Mouse (Mus musculus) ES-Bruce4 (cell line): ENCODE results near the gene Larp1. TPM values are rescaled to one million over a fixed set of nuclear protein-coding genes. Genes with fewer than 3 reads are reported as not detected.

Source experiments
- H3K27ac ChIP-seq: 2 replicates; pipeline ENCODE4 v1.5.1; 2012; ENCODE audit warnings: low read length, inconsistent platforms; ENCODE audit not compliant: insufficient read depth
- H3K27me3 ChIP-seq: 2 replicates; pipeline ENCODE4 v1.6.1; 2012; ENCODE audit warnings: mild to moderate bottlenecking, low read length, inconsistent platforms; ENCODE audit not compliant: control insufficient read depth, poor library complexity, insufficient read depth, severe bottlenecking
- H3K36me3 ChIP-seq: 2 replicates; pipeline ENCODE4 v1.6.1; 2012; ENCODE audit warnings: inconsistent platforms, mild to moderate bottlenecking, low read length, moderate library complexity; ENCODE audit not compliant: control insufficient read depth, poor library complexity, insufficient read depth, severe bottlenecking
- H3K4me1 ChIP-seq: one replicate; pipeline ENCODE4 v1.8.1; 2011; ENCODE audit warnings: low read length; ENCODE audit not compliant: control insufficient read depth, insufficient read depth
- H3K4me3 ChIP-seq: 2 replicates; pipeline ENCODE4 v1.5.1; 2011; ENCODE audit warnings: low read depth, mild to moderate bottlenecking, low read length
- H3K9ac ChIP-seq: 2 replicates; pipeline ENCODE4 v1.6.1; 2012; ENCODE audit warnings: low read depth, mild to moderate bottlenecking, inconsistent platforms; ENCODE audit not compliant: poor library complexity, severe bottlenecking
- H3K9me3 ChIP-seq: replicated peaks from 2 replicates; pipeline ENCODE4 v1.6.1; 2012; ENCODE audit warnings: mild to moderate bottlenecking, low read length, inconsistent platforms; ENCODE audit not compliant: control insufficient read depth, poor library complexity, insufficient read depth, severe bottlenecking
- CTCF ChIP-seq: IDR thresholded peaks from one replicate; pipeline ENCODE4 v1.8.1; 2011; ENCODE audit warnings: low read depth, low read length
- EP300 ChIP-seq: IDR thresholded peaks from 2 replicates; pipeline ENCODE4 v1.6.1; 2011; ENCODE audit warnings: low read depth, low read length; ENCODE audit not compliant: insufficient read depth
- POLR2A ChIP-seq: IDR thresholded peaks from one replicate; pipeline ENCODE4 v1.8.1; 2011; ENCODE audit warnings: low read length; ENCODE audit not compliant: insufficient read depth
- polyA plus RNA-seq: library from polyadenylated mRNA; stranded (reverse); fragments of >200 nt; gene quantifications from 2 replicates; pipeline ENCODE4 v1.2.4, GENCODE M21; 2011; ENCODE audit warnings: low read depth; ENCODE audit not compliant: missing spikeins, insufficient read depth, insufficient read length

Larp1 gene
- polyA plus RNA-seq, 1 experiment = 164 TPM

- TF ChIP-seq EP300 (no peak), POLR2A (no peak), CTCF (no peak)
- no peak overlapping the region for H3K9ac ChIP-seq
- no peaks in the 10 kb centered on the region for H3K27me3 ChIP-seq
- H3K9me3 ChIP-seq = no peaks in the 10 kb centered on the region
- no peak overlapping the region for H3K4me3 ChIP-seq
- H3K4me1 ChIP-seq = peaks cover 5% of the 10 kb centered on the region
- peak overlapping the region; percentile 26 for H3K27ac ChIP-seq
- no peaks in the 10 kb centered on the region for H3K36me3 ChIP-seq
Measured at GRCm38 (mm10) chr11:57986456-57986855, 22.4 kb upstream of the Larp1 start.

DNA sequence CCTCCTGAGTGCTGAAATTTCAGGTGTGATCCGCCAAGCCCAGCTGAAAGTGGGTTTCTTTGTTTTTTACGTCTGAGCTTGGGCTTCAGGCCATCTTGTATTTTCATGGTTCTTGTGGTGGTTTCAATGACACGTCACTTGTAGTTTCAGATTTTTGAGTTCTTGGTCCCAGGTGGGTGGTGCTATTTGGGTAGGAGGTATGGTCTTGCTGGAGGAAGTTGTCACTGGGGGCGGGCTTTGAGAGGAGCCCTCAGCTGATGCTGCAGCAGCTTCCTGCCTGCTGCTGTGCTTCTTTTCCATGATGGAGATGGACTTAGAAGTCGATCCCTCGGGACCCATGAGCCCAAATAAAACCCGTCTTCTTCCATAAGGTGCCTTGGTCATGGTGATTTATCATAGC, 22.0 kb upstream of the Larp1 start:
- Histone ChIP-seq H3K36me3 (no peaks in the 10 kb centered on the region), H3K4me3 (no peak overlapping the region), H3K4me1 (peaks cover 5% of the 10 kb centered on the region), H3K9ac (no peak overlapping the region), H3K27me3 (no peaks in the 10 kb centered on the region), H3K27ac (no peak overlapping the region), H3K9me3 (no peaks in the 10 kb centered on the region)
- TF ChIP-seq EP300 (no peak), POLR2A (no peak), CTCF (no peak)

- no peak overlapping the region; the same call in 1 of the 2 replicates for H3K9ac ChIP-seq
- no peak overlapping the region for H3K27ac ChIP-seq
- no peaks in the 10 kb centered on the region for H3K9me3 ChIP-seq
- TF ChIP-seq POLR2A = no peak
- TF ChIP-seq CTCF = no peak
- TF ChIP-seq EP300 = no peak
- no peaks in the 10 kb centered on the region for H3K36me3 ChIP-seq
- no peak overlapping the region for H3K4me3 ChIP-seq
- no peaks in the 10 kb centered on the region for H3K4me1 ChIP-seq
- no peaks in the 10 kb centered on the region for H3K27me3 ChIP-seq
Measured at GRCm38 (mm10) chr11:57998168-57998567, 10.7 kb upstream of the Larp1 start.

DNA sequence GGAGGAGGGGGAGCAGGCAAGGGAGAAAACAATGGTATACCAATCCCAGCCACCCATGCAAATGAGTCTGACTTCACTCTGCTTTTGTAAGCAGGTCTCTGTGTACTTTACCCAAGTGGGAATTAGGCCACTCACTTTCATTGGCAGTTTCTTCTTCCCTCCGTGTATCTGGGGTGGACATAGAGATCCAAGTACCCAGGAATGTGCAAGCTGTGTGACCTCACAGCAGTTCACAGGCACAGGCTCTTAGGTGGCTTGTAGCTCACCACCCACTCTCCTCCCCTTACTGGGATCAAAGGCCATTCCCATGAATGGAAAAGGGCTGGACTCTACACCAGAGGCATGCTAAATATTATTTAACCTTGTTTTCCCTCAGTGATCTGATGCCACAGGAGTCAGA, 10.0 kb upstream of the Larp1 start:
- no peak overlapping the region for H3K27ac ChIP-seq
- no peak overlapping the region for H3K9ac ChIP-seq
- H3K36me3 ChIP-seq = no peaks in the 10 kb centered on the region
- H3K27me3 ChIP-seq = no peaks in the 10 kb centered on the region
- no peaks in the 10 kb centered on the region for H3K9me3 ChIP-seq
- TF ChIP-seq POLR2A (no peak), CTCF (no peak), EP300 (no peak)
- no peaks in the 10 kb centered on the region for H3K4me1 ChIP-seq
- H3K4me3 ChIP-seq = no peak overlapping the region

GRCm38 (mm10) chr11:58003126-58003525, 5.7 kb upstream of the Larp1 start:
- Histone ChIP-seq H3K4me1 (no peaks in the 10 kb centered on the region), H3K27ac (no peak overlapping the region), H3K36me3 (no peaks in the 10 kb centered on the region), H3K27me3 (no peaks in the 10 kb centered on the region), H3K4me3 (no peak overlapping the region), H3K9ac (no peak overlapping the region), H3K9me3 (no peaks in the 10 kb centered on the region)
- TF ChIP-seq POLR2A (no peak), EP300 (no peak), CTCF (no peak)

GRCm38 (mm10) chr11:58003734-58004133, 5.1 kb upstream of the Larp1 start:
- no peak overlapping the region for H3K27ac ChIP-seq
- H3K9me3 ChIP-seq = no peaks in the 10 kb centered on the region
- H3K27me3 ChIP-seq = no peaks in the 10 kb centered on the region
- no peaks in the 10 kb centered on the region for H3K4me1 ChIP-seq
- no peaks in the 10 kb centered on the region for H3K36me3 ChIP-seq
- H3K4me3 ChIP-seq = no peak overlapping the region
- no peak for TF ChIP-seq CTCF
- TF ChIP-seq EP300 = no peak
- TF ChIP-seq POLR2A = no peak
- no peak overlapping the region for H3K9ac ChIP-seq
